Mouse (Mus musculus) cortical plate, adult 2 months (tissue): ENCODE results near the gene Dock10.

Experiments used
- CTCF ChIP-seq: fragments of 200-500 bp; IDR thresholded peaks from 2 replicates; pipeline ENCODE4 v1.5.1; 2011; ENCODE audit warnings: mild to moderate bottlenecking, control low read depth, low read length; ENCODE audit not compliant: insufficient read depth; ENCODE audit errors: extremely low read depth
- POLR2A ChIP-seq: fragments of 200-500 bp; IDR thresholded peaks from 2 replicates; pipeline ENCODE4 v1.6.1; 2011; ENCODE audit warnings: mild to moderate bottlenecking, low read length, control low read depth; ENCODE audit not compliant: insufficient read depth; ENCODE audit errors: extremely low read depth

- no peak for TF ChIP-seq CTCF
- TF ChIP-seq POLR2A: no peak
Measured at GRCm38 (mm10) chr1:80655195-80655594, 103.1 kb downstream of the Dock10 start.
